In the genomic region with DNA sequence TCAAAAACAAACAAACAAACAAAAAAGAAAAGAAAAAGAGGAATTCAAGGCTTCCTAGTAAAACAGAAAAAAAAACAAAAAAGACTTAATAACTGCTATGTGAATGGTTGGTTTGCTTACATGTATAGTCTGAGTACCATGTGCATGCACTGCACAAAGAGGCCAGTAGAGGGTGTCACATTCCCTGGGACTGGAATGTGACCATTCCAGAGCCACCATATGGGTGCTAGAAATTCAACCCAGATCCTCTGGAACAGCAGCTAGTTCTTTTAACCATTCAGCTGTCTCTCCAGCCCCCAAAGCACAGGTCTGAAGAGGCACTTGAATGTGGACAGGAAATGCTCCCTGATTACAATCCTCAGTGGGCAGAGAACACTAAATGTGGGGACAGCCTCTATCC, we compare ENCODE assay signal across 9 mouse cellular contexts. TPM values are rescaled to one million over a fixed set of nuclear protein-coding genes. Genes with fewer than 3 reads are reported as not detected.
DNase-seq lines count a peak whose midpoint lies in the region; TF ChIP-seq lines count a peak whose summit lies in the region.
"Had no signal": no experiment of that assay in that cellular context is flagged by ENCODE, and none has a peak within 500 bp of the region (broad histone marks: within the 10 kb centered on the region; RNA-seq: fewer than 3 reads in every experiment).

No protein-coding gene starts in this region.

- no peaks in the 10 kb centered on the region for H3K27me3 ChIP-seq in thymus, adult 2 months (ENCODE audit: control insufficient read depth, insufficient read depth, low read length)
- H3K27me3 ChIP-seq: heart, embryonic 13.5 days had no signal

- H3K36me3 ChIP-seq in thymus, adult 2 months (ENCODE audit: control insufficient read depth, insufficient read depth, low read length): peaks cover 88% of the 10 kb centered on the region

- no peaks in the 10 kb centered on the region for H3K4me1 ChIP-seq in thymus, adult 2 months (replicated peaks; ENCODE audit: control insufficient read depth, insufficient read depth, low read length)

- H3K4me3 ChIP-seq in gastrocnemius, adult 2 months: no peak overlapping the region
- no peak overlapping the region for H3K4me3 ChIP-seq in thymus, adult 2 months (ENCODE audit: control insufficient read depth, insufficient read depth, low read length)
- H3K4me3 ChIP-seq: heart, embryonic 13.5 days had no signal

- TF ChIP-seq CTCF in gastrocnemius, adult 2 months (IDR thresholded peaks at IDR 0.05): peak; percentile 67
- TF ChIP-seq CTCF in thymus, adult 2 months (IDR thresholded peaks at IDR 0.05; ENCODE audit: borderline replicate concordance, control insufficient read depth, extremely low read depth, insufficient read depth, low read length, poor library complexity): peak; percentile 14; the same call in 1 of the 2 replicates

- no peak for TF ChIP-seq POLR2A in thymus, adult 2 months (IDR thresholded peaks at IDR 0.05; ENCODE audit: control insufficient read depth, extremely low read depth, insufficient read depth, low read length, poor library complexity)

- peak; percentile 38 for DNase-seq in gastrocnemius, adult 2 months
- DNase-seq in gastrocnemius, adult 18-20 months (ENCODE audit: low spot score): no peak
- DNase-seq in thymus, adult 2 months: peak; percentile 32
- no peak for DNase-seq in thymus, postnatal 0 days (ENCODE audit: low spot score)
- peak; percentile 47 for DNase-seq in forelimb bud, embryonic 11.5 days (ENCODE audit: low read depth, low spot score)
- peak; percentile 35 for DNase-seq in retina, postnatal 1 day
- DNase-seq in cerebellum, adult 11 months: no peak
- DNase-seq in T-cell, adult 2 months (ENCODE audit: low spot score): no peak

- intact Hi-C loops in gastrocnemius, adult 2 months (cut with DNase I): loop anchor here (5.0 kb wide), 3 partner anchors 35 to 185 kb away; no protein-coding TSS in a partner anchor

- H3K27ac ChIP-seq in gastrocnemius, adult 2 months: no peak overlapping the region
- H3K27ac ChIP-seq in thymus, adult 2 months (ENCODE audit: control insufficient read depth, insufficient read depth, low read length): no peak overlapping the region
- H3K27ac ChIP-seq: heart, embryonic 13.5 days had no signal

RNA-seq across cellular contexts. Expression of a gene that starts 21.0 kb away (rescaled TPM):
- total RNA-seq in gastrocnemius, adult 2 months (2021): 10 to 100 TPM; 26.9 to 29.2 TPM
- 10 to 100 TPM; 20.2 to 22.4 TPM for total RNA-seq in gastrocnemius, adult 18-20 months (2021)
- polyA plus RNA-seq in thymus, adult 2 months (2012; rRNA removed): 196 TPM in 2 replicates
- polyA plus RNA-seq in thymus, postnatal 0 days (2015; fragmentation: Nextera tagmentation; extraction: Ambion mirVana): 95.4 and 121 TPM in 2 replicates

RNA-seq across cellular contexts. Expression of a gene that starts 35.1 kb away (rescaled TPM):
- total RNA-seq in gastrocnemius, adult 2 months (2021): 10 to 100 TPM; 33.4 to 39.8 TPM
- 10 to 100 TPM; 37.1 to 42.1 TPM for total RNA-seq in gastrocnemius, adult 18-20 months (2021)
- polyA plus RNA-seq in thymus, adult 2 months (2012; rRNA removed): 60.8 and 80.1 TPM in 2 replicates
- 64.7 and 65.8 TPM in 2 replicates for polyA plus RNA-seq in thymus, postnatal 0 days (2015; fragmentation: Nextera tagmentation; extraction: Ambion mirVana)

RNA-seq across cellular contexts. Expression of a gene that starts 43.2 kb away (rescaled TPM):
- total RNA-seq in gastrocnemius, adult 2 months (2021): not detected
- total RNA-seq in gastrocnemius, adult 18-20 months (2021): not detected
- 0.29 and 0.65 TPM in 2 replicates for polyA plus RNA-seq in thymus, adult 2 months (2012; rRNA removed)
- not detected in 2 replicates for polyA plus RNA-seq in thymus, postnatal 0 days (2015; fragmentation: Nextera tagmentation; extraction: Ambion mirVana)

RNA-seq across cellular contexts. Expression of a gene that starts 45.6 kb away (rescaled TPM):
- 10 to 100 TPM; 38.8 to 55.6 TPM for total RNA-seq in gastrocnemius, adult 2 months (2021)
- 10 to 100 TPM; 37.4 to 48.6 TPM for total RNA-seq in gastrocnemius, adult 18-20 months (2021)
- 544 TPM in 2 replicates for polyA plus RNA-seq in thymus, adult 2 months (2012; rRNA removed)
- 723 and 729 TPM in 2 replicates for polyA plus RNA-seq in thymus, postnatal 0 days (2015; fragmentation: Nextera tagmentation; extraction: Ambion mirVana)

Comparison
In these comparisons a context has a peak if more than half of its experiments do, and no peak if none do; other contexts are left out.
1. DNase-seq: peak in gastrocnemius, adult 2 months (single experiment), thymus, adult 2 months (single experiment), forelimb bud, embryonic 11.5 days (single experiment) and retina, postnatal 1 day (single experiment); none in gastrocnemius, adult 18-20 months (single experiment), thymus, postnatal 0 days (single experiment), cerebellum, adult 11 months (single experiment) and T-cell, adult 2 months (single experiment).